Mouse (Mus musculus): ENCODE results near the gene Ifnar1. TPM values are rescaled to one million over a fixed set of nuclear protein-coding genes. Genes with fewer than 3 reads are reported as not detected.

Ifnar1 gene
- polyA plus RNA-seq, 1 experiment from 2014 or later = 32.6 TPM

GRCm38 (mm10) chr16:91533097-91534001 is 48.3 kb downstream of the Ifnar1 start:
- H3K27me3 ChIP-seq (replicated peaks; ENCODE audit: control insufficient read depth, insufficient read depth, low read length) = no peaks in the 10 kb centered on the region
- WGBS = 42% methylated on average over 23 of the region's 23 CpGs
- no peaks in the 10 kb centered on the region for H3K36me3 ChIP-seq (ENCODE audit: control insufficient read depth, insufficient read depth, low read length)
- no peak; the same call in 1 of the 2 replicates for ATAC-seq (replicated peaks; ENCODE audit: low FRiP score)
- H3K4me1 ChIP-seq (replicated peaks; ENCODE audit: control insufficient read depth, insufficient read depth, low read length) = peaks cover 21% of the 10 kb centered on the region
- DNase-seq (ENCODE audit: low spot score) = no peak
- H3K9me3 ChIP-seq (ENCODE audit: control insufficient read depth, low read length) = no peaks in the 10 kb centered on the region
- no peak overlapping the region for H3K27ac ChIP-seq (ENCODE audit: low read depth, low read length)
- no peak overlapping the region for H3K9ac ChIP-seq (ENCODE audit: low read depth, low read length)
- H3K4me2 ChIP-seq = no peak overlapping the region
- no peak overlapping the region for H3K4me3 ChIP-seq (ENCODE audit: low read depth, low read length)

DNA sequence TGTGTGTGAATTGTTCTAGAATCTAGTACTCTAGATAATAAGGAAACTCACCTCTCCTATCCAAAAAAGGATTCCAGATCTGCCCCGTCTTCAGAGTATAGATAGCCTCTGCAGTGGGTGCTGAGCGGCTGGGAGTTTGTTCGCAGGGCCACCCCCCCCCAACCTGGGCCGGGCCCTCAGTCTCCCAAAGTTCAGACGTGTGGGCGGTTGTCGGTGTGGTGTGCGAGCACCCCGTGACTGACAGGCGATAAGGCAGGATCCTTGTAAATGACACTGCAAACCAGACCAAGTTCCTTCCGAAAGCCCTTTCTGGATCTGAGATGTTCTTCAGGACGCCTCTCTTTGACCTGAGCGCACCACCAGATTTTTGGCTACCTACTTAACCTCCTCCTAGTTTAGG is 49.4 kb downstream of the Ifnar1 start:
- DNase-seq (ENCODE audit: low spot score) (peak; percentile 91), ATAC-seq (replicated peaks; ENCODE audit: low FRiP score) (peak; percentile 80)
- Histone ChIP-seq H3K4me3 (ENCODE audit: low read depth, low read length) (no peak overlapping the region), H3K9me3 (ENCODE audit: control insufficient read depth, low read length) (no peaks in the 10 kb centered on the region), H3K27me3 (replicated peaks; ENCODE audit: control insufficient read depth, insufficient read depth, low read length) (no peaks in the 10 kb centered on the region), H3K4me1 (replicated peaks; ENCODE audit: control insufficient read depth, insufficient read depth, low read length) (peaks cover 22% of the 10 kb centered on the region), H3K9ac (ENCODE audit: low read depth, low read length) (no peak overlapping the region), H3K27ac (ENCODE audit: low read depth, low read length) (no peak overlapping the region), H3K36me3 (ENCODE audit: control insufficient read depth, insufficient read depth, low read length) (no peaks in the 10 kb centered on the region), H3K4me2 (no peak overlapping the region)
- 48% methylated on average over 13 of the region's 13 CpGs for WGBS

DNA sequence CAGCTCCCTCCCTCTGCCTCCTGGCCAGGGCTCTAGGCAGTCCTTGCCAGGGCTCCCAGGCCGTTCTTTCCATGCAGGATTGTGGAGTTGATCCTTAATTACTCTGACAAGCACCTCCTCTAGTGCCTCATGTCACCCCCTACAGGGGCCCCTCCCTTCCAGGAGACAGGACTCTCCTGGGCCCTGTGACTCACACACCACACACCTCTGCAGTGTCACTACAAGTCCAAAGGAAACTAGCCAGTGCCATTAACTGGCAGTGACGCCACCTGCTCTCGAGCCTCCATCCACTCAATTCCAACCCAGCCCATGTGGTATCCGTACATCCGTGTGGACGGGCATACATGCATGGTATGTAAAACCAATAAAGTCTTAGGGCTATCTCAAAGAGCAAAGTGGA is 49.9 kb downstream of the Ifnar1 start:
- Histone ChIP-seq H3K36me3 (ENCODE audit: control insufficient read depth, insufficient read depth, low read length) (no peaks in the 10 kb centered on the region), H3K27me3 (replicated peaks; ENCODE audit: control insufficient read depth, insufficient read depth, low read length) (no peaks in the 10 kb centered on the region), H3K4me3 (ENCODE audit: low read depth, low read length) (no peak overlapping the region), H3K4me2 (no peak overlapping the region), H3K27ac (ENCODE audit: low read depth, low read length) (no peak overlapping the region), H3K9ac (ENCODE audit: low read depth, low read length) (no peak overlapping the region), H3K4me1 (replicated peaks; ENCODE audit: control insufficient read depth, insufficient read depth, low read length) (peaks cover 22% of the 10 kb centered on the region), H3K9me3 (ENCODE audit: control insufficient read depth, low read length) (no peaks in the 10 kb centered on the region)
- 85% methylated on average over 6 of the region's 6 CpGs for WGBS
- ATAC-seq (replicated peaks; ENCODE audit: low FRiP score) (no peak), DNase-seq (ENCODE audit: low spot score) (no peak)

GRCm38 (mm10) chr16:91536372-91536771 is 51.3 kb downstream of the Ifnar1 start:
- peaks cover 24% of the 10 kb centered on the region for H3K4me1 ChIP-seq (replicated peaks; ENCODE audit: control insufficient read depth, insufficient read depth, low read length)
- 83% methylated on average over 6 of the region's 6 CpGs for WGBS
- ATAC-seq (replicated peaks; ENCODE audit: low FRiP score) = no peak

GRCm38 (mm10) chr16:91537065-91537464 is 52.0 kb downstream of the Ifnar1 start:
- H3K27ac ChIP-seq (ENCODE audit: low read depth, low read length) = no peak overlapping the region
- H3K36me3 ChIP-seq (ENCODE audit: control insufficient read depth, insufficient read depth, low read length) = no peaks in the 10 kb centered on the region
- 26% methylated on average over 3 of the region's 3 CpGs for WGBS
- peaks cover 31% of the 10 kb centered on the region for H3K4me1 ChIP-seq (replicated peaks; ENCODE audit: control insufficient read depth, insufficient read depth, low read length)
- H3K27me3 ChIP-seq (replicated peaks; ENCODE audit: control insufficient read depth, insufficient read depth, low read length) = no peaks in the 10 kb centered on the region
- H3K9me3 ChIP-seq (ENCODE audit: control insufficient read depth, low read length) = no peaks in the 10 kb centered on the region
- H3K4me3 ChIP-seq (ENCODE audit: low read depth, low read length) = no peak overlapping the region
- no peak overlapping the region for H3K9ac ChIP-seq (ENCODE audit: low read depth, low read length)
- ATAC-seq (replicated peaks; ENCODE audit: low FRiP score) (peak; percentile 72), DNase-seq (ENCODE audit: low spot score) (no peak)
- H3K4me2 ChIP-seq = no peak overlapping the region

More at GRCm38 (mm10) chr16:91536372-91536771, 51.3 kb downstream of the Ifnar1 start:
- H3K36me3 ChIP-seq (ENCODE audit: control insufficient read depth, insufficient read depth, low read length) = no peaks in the 10 kb centered on the region
- H3K9me3 ChIP-seq (ENCODE audit: control insufficient read depth, low read length) = no peaks in the 10 kb centered on the region
- no peaks in the 10 kb centered on the region for H3K27me3 ChIP-seq (replicated peaks; ENCODE audit: control insufficient read depth, insufficient read depth, low read length)
- no peak overlapping the region for H3K9ac ChIP-seq (ENCODE audit: low read depth, low read length)
- H3K4me3 ChIP-seq (ENCODE audit: low read depth, low read length) = no peak overlapping the region
- no peak overlapping the region for H3K27ac ChIP-seq (ENCODE audit: low read depth, low read length)
- DNase-seq (ENCODE audit: low spot score) = no peak
- H3K4me2 ChIP-seq = no peak overlapping the region

GRCm38 (mm10) chr16:91538051-91538450 is 53.0 kb downstream of the Ifnar1 start:
- no peaks in the 10 kb centered on the region for H3K9me3 ChIP-seq (ENCODE audit: control insufficient read depth, low read length)
- peaks cover 30% of the 10 kb centered on the region for H3K4me1 ChIP-seq (replicated peaks; ENCODE audit: control insufficient read depth, insufficient read depth, low read length)
- 53% methylated on average over 6 of the region's 6 CpGs for WGBS
- H3K27ac ChIP-seq (ENCODE audit: low read depth, low read length) = 0 out of 2 replicates have a peak overlapping the region, but pooled peaks have one; percentile 13
- DNase-seq (ENCODE audit: low spot score) (no peak), ATAC-seq (replicated peaks; ENCODE audit: low FRiP score) (no peak)
- no peak overlapping the region for H3K9ac ChIP-seq (ENCODE audit: low read depth, low read length)
- H3K36me3 ChIP-seq (ENCODE audit: control insufficient read depth, insufficient read depth, low read length) = no peaks in the 10 kb centered on the region
- H3K4me3 ChIP-seq (ENCODE audit: low read depth, low read length) = no peak overlapping the region
- H3K4me2 ChIP-seq = no peak overlapping the region; the same call in 1 of the 2 replicates
- no peaks in the 10 kb centered on the region for H3K27me3 ChIP-seq (replicated peaks; ENCODE audit: control insufficient read depth, insufficient read depth, low read length)

DNA sequence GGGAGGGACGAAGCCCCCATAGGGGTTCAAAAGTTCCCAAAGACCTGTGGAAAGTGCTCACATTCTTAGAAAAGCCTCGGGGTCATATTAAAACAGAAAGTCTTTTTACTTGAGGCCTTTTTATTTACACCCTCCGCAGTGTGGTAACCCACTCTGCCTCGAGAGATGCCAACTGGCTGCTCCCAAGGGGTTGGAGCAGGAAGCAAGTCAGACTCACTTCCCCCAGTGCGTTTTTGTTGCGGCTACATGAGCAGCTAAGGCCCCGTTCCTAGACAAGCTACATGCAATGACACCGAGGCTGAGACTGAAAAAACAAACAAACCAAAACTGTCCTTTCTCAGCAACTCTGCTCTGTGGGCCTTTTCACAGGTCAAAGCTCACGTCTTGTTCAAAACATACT is 53.5 kb downstream of the Ifnar1 start:
- Histone ChIP-seq H3K4me1 (replicated peaks; ENCODE audit: control insufficient read depth, insufficient read depth, low read length) (peaks cover 31% of the 10 kb centered on the region), H3K27me3 (replicated peaks; ENCODE audit: control insufficient read depth, insufficient read depth, low read length) (no peaks in the 10 kb centered on the region)
- ATAC-seq (replicated peaks; ENCODE audit: low FRiP score) = no peak

DNA sequence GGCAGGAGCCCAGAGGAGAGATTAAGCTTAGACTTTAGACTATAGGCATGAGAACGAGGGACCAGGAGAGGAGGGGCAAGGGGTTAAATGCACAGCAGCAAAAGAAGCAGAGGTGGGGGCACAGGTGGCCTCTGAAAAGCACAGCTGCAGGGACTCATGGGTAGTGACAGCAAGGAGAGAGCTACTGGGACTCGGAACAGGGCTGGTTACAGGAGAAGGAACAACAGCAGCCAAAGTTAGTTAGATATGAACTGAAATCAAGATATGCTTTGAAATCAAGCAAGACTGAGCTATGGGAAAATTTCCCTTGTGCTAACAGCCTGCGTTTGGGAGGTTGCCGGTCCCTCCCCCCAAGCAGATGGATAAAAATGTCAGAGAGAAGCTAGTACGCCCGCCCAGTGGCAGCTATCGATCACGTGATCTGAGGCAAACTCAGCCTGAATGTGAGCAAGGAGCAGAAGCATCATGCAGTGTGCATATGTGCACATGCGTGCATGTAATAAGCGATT is 56.6 kb downstream of the Ifnar1 start:
- no peak for DNase-seq (ENCODE audit: low spot score)
- Histone ChIP-seq H3K4me3 (ENCODE audit: low read depth, low read length) (no peak overlapping the region), H3K27ac (ENCODE audit: low read depth, low read length) (no peak overlapping the region), H3K4me1 (replicated peaks; ENCODE audit: control insufficient read depth, insufficient read depth, low read length) (peaks cover 45% of the 10 kb centered on the region), H3K4me2 (peak overlapping the region; percentile 47), H3K27me3 (replicated peaks; ENCODE audit: control insufficient read depth, insufficient read depth, low read length) (no peaks in the 10 kb centered on the region), H3K9me3 (ENCODE audit: control insufficient read depth, low read length) (no peaks in the 10 kb centered on the region), H3K9ac (ENCODE audit: low read depth, low read length) (peak overlapping the region; percentile 28; the same call in 1 of the 2 replicates), H3K36me3 (ENCODE audit: control insufficient read depth, insufficient read depth, low read length) (no peaks in the 10 kb centered on the region)
- 0 out of 2 replicates have a peak, but pooled peaks have one; percentile 29 for ATAC-seq (replicated peaks; ENCODE audit: low FRiP score)
- 44% methylated on average over 10 of the region's 10 CpGs for WGBS

More for the DNA sequence above, 53.5 kb downstream of the Ifnar1 start:
- Histone ChIP-seq H3K4me2 (no peak overlapping the region; the same call in 1 of the 2 replicates), H3K36me3 (ENCODE audit: control insufficient read depth, insufficient read depth, low read length) (no peaks in the 10 kb centered on the region), H3K27ac (ENCODE audit: low read depth, low read length) (0 out of 2 replicates have a peak overlapping the region, but pooled peaks have one; percentile 13), H3K9ac (ENCODE audit: low read depth, low read length) (no peak overlapping the region), H3K4me3 (ENCODE audit: low read depth, low read length) (no peak overlapping the region), H3K9me3 (ENCODE audit: control insufficient read depth, low read length) (no peaks in the 10 kb centered on the region)
- WGBS = 64% methylated on average over 9 of the region's 9 CpGs
- DNase-seq (ENCODE audit: low spot score) = no peak
